Mouse (Mus musculus) retina, postnatal 7 days (tissue): ENCODE data around the gene Actl9.

Experiments
- DNase-seq: peaks from one replicate; pipeline ENCODE4 v3.0.0-alpha.2; 2012; ENCODE audit warnings: low read depth, low spot score

Gene Actl9

GRCm38 (mm10) chr17:33432019-33432946 lies at the start of gene Actl9:
Gene Actl9, plus strand, starts transcription at chr17:33432896.
- no peak for DNase-seq

GRCm38 (mm10) chr17:33385705-33386104 lies 47.0 kb upstream of the Actl9 start:
- no peak for DNase-seq

- no peak for DNase-seq
Measured at GRCm38 (mm10) chr17:33392271-33392670, 40.4 kb upstream of the Actl9 start.

- peak; percentile 88 for DNase-seq
Measured at GRCm38 (mm10) chr17:33394182-33395034, 38.3 kb upstream of the Actl9 start, which contains the start of gene Zfp101. Gene Zfp101, minus strand, starts transcription at chr17:33394641.

GRCm38 (mm10) chr17:33439148-33439547 lies 6.5 kb downstream of the Actl9 start:
- DNase-seq: peak; percentile 64

- no peak for DNase-seq
Measured at GRCm38 (mm10) chr17:33439922-33440321, 7.2 kb downstream of the Actl9 start.

- DNase-seq: no peak
Measured at GRCm38 (mm10) chr17:33441159-33441558, 8.5 kb downstream of the Actl9 start.

- DNase-seq: no peak
Measured at GRCm38 (mm10) chr17:33456631-33457030, 23.9 kb downstream of the Actl9 start.

- no peak for DNase-seq
Measured at GRCm38 (mm10) chr17:33471206-33471605, 38.5 kb downstream of the Actl9 start.
